Mouse (Mus musculus) kidney, postnatal 0 days (tissue): ENCODE measurements around the gene Vmn1r14. TPM values are rescaled to one million over a fixed set of nuclear protein-coding genes. Genes with fewer than 3 reads are reported as not detected.

Experiments used
- ATAC-seq: fragments of 200-750 bp; cut with Nextera tagmentation; replicated peaks from 2 replicates; pipeline ENCODE4 v1.8.0; 2017; ENCODE audit warnings: low read depth, moderate number of reproducible peaks, moderate TSS enrichment, moderate library complexity; ENCODE audit not compliant: low FRiP score
- DNase-seq: peaks from one replicate; pipeline ENCODE4 v3.0.0-alpha.2; 2016; ENCODE audit warnings: low spot score
- H3K27ac ChIP-seq: fragments of 300-500 bp; sonication (generic); 2 replicates; pipeline ENCODE4 v1.5.1; 2014; ENCODE audit warnings: mild to moderate bottlenecking
- H3K27me3 ChIP-seq: fragments of 300-500 bp; sonication (generic); 2 replicates; pipeline ENCODE4 v1.6.1; 2014; ENCODE audit warnings: low read length, mixed read lengths; ENCODE audit not compliant: insufficient read depth
- H3K36me3 ChIP-seq: fragments of 300-500 bp; sonication (generic); 2 replicates; pipeline ENCODE4 v1.6.1; 2014; ENCODE audit warnings: low read length, mixed read lengths; ENCODE audit not compliant: insufficient read depth
- H3K4me1 ChIP-seq: fragments of 300-500 bp; sonication (generic); replicated peaks from 2 replicates; pipeline ENCODE4 v1.6.1; 2014; ENCODE audit warnings: antibody characterized with exemption, low read length, mixed read lengths; ENCODE audit not compliant: insufficient read depth
- H3K4me2 ChIP-seq: fragments of 300-500 bp; sonication (generic); 2 replicates; pipeline ENCODE4 v1.6.1; 2014; ENCODE audit warnings: mild to moderate bottlenecking, low read length, moderate library complexity, mixed read lengths
- H3K4me3 ChIP-seq: fragments of 300-500 bp; sonication (generic); replicated peaks from 2 replicates; pipeline ENCODE4 v1.5.1; 2014; ENCODE audit warnings: low read depth, low read length
- H3K9ac ChIP-seq: fragments of 300-500 bp; sonication (generic); 2 replicates; pipeline ENCODE4 v1.6.1; 2014; ENCODE audit warnings: low read depth, low read length
- H3K9me3 ChIP-seq: fragments of 300-500 bp; sonication (generic); replicated peaks from 2 replicates; pipeline ENCODE4 v1.6.1; 2016; ENCODE audit warnings: low read length, inconsistent platforms, mixed read lengths
- CTCF ChIP-seq: IDR thresholded peaks from 2 replicates; pipeline ENCODE4 v1.5.1; 2016; ENCODE audit warnings: antibody characterized with exemption, low read depth, mild to moderate bottlenecking, moderate library complexity
- polyA plus RNA-seq: library from polyadenylated mRNA; unstranded; fragments of >200 nt; fragmentation: Nextera tagmentation; extraction: Ambion mirVana; gene quantifications from 2 replicates; pipeline ENCODE4 v1.2.1, GENCODE M21; 2015

Gene Vmn1r14
- polyA plus RNA-seq, 1 experiment from 2014 or later, result not detected

- TF ChIP-seq CTCF, result no peak
- H3K4me1 ChIP-seq, result no peaks in the 10 kb centered on the region
- DNase-seq, result no peak
- no peaks in the 10 kb centered on the region for H3K36me3 ChIP-seq
- H3K27me3 ChIP-seq, result no peaks in the 10 kb centered on the region
- H3K4me2 ChIP-seq, result no peak overlapping the region
- no peak for ATAC-seq
- no peak overlapping the region for H3K27ac ChIP-seq
- no peaks in the 10 kb centered on the region for H3K9me3 ChIP-seq
- no peak overlapping the region for H3K9ac ChIP-seq
- H3K4me3 ChIP-seq, result no peak overlapping the region
Measured at GRCm38 (mm10) chr6:57278952-57279351, 47.5 kb downstream of the Vmn1r14 start.

Other genes with a start within 250 kb of the Vmn1r14 start
- gene Vmn1r6, start 234.4 kb upstream of the Vmn1r14 start, polyA plus RNA-seq, result not detected in 2 replicates
- not detected in 2 replicates for gene Vmn1r7, start 206.4 kb upstream of the Vmn1r14 start, polyA plus RNA-seq
- not detected in 2 replicates for gene Vmn1r8, start 199.4 kb upstream of the Vmn1r14 start, polyA plus RNA-seq
- gene Vmn1r9, start 164.9 kb upstream of the Vmn1r14 start, polyA plus RNA-seq, result not detected in 2 replicates
- not detected in 2 replicates for gene Vmn1r10, start 122.2 kb upstream of the Vmn1r14 start, polyA plus RNA-seq
- not detected in 2 replicates for gene Vmn1r11, start 98.2 kb upstream of the Vmn1r14 start, polyA plus RNA-seq
- not detected in 2 replicates for gene Vmn1r12, start 74.8 kb upstream of the Vmn1r14 start, polyA plus RNA-seq
- gene Vmn1r13, start 28.4 kb upstream of the Vmn1r14 start, polyA plus RNA-seq, result not detected in 2 replicates
- not detected in 2 replicates for gene Vmn1r15, start 26.3 kb downstream of the Vmn1r14 start, polyA plus RNA-seq
- not detected in 2 replicates for gene Vmn1r16, start 97.8 kb downstream of the Vmn1r14 start, polyA plus RNA-seq
- not detected in 2 replicates for gene Vmn1r17, start 132.0 kb downstream of the Vmn1r14 start, polyA plus RNA-seq
- gene Vmn1r18, start 164.1 kb downstream of the Vmn1r14 start, polyA plus RNA-seq, result not detected in 2 replicates
- gene Vmn1r19, start 172.1 kb downstream of the Vmn1r14 start, polyA plus RNA-seq, result not detected in 2 replicates
- gene Vmn1r20, start 197.2 kb downstream of the Vmn1r14 start, polyA plus RNA-seq, result not detected in 2 replicates